Comparison of ENCODE assay signal across 31 mouse cellular contexts in genomic region chrX:48389380-48389779, GRCm38 (mm10).
"Had no signal": no experiment of that assay in that cellular context is flagged by ENCODE, and none has a peak within 500 bp of the region (broad histone marks: within the 10 kb centered on the region; RNA-seq: fewer than 3 reads in every experiment).

No protein-coding gene starts in this region.

- H3K9ac ChIP-seq: heart, embryonic 12.5 days; heart, embryonic 13.5 days; heart, embryonic 15.5 days; hindbrain, embryonic 12.5 days; hindbrain, embryonic 13.5 days; hindbrain, embryonic 14.5 days; hindbrain, embryonic 15.5 days; intestine, embryonic 15.5 days; kidney, embryonic 15.5 days had no signal

- H3K4me3 ChIP-seq: heart, embryonic 10.5 days; heart, embryonic 12.5 days; heart, embryonic 13.5 days; heart, embryonic 15.5 days; hindbrain, embryonic 10.5 days; hindbrain, embryonic 12.5 days; hindbrain, embryonic 13.5 days; hindbrain, embryonic 15.5 days; intestine, embryonic 15.5 days; kidney, embryonic 15.5 days; layer of hippocampus, adult 2 months; left cerebral cortex, adult 2 months had no signal

- DNase-seq: heart, postnatal 10 days; heart, postnatal 14 days; heart, postnatal 36 days; heart, postnatal 4 days; kidney, adult 11 months; kidney, adult 18-20 months; kidney, adult 2 months; kidney, adult 8-10 months; kidney, adult 9 months; kidney, postnatal 10 days; kidney, postnatal 14 days; kidney, postnatal 25 days; kidney, postnatal 36 days; kidney, postnatal 4 days; layer of hippocampus, adult 9-11 months; layer of hippocampus, postnatal 36 days had no signal

- H3K27ac ChIP-seq: heart, embryonic 10.5 days; heart, embryonic 13.5 days; heart, embryonic 15.5 days; hindbrain, embryonic 10.5 days; hindbrain, embryonic 12.5 days; hindbrain, embryonic 13.5 days; hindbrain, embryonic 14.5 days; hindbrain, embryonic 15.5 days; hindbrain, postnatal 0 days; intestine, embryonic 15.5 days; kidney, embryonic 15.5 days; kidney, postnatal 0 days; layer of hippocampus, adult 2 months; left cerebral cortex, adult 2 months had no signal

- H3K4me1 ChIP-seq: heart, embryonic 10.5 days; heart, embryonic 12.5 days; heart, embryonic 13.5 days; heart, embryonic 15.5 days; hindbrain, embryonic 12.5 days; hindbrain, embryonic 13.5 days; hindbrain, embryonic 15.5 days; intestine, embryonic 15.5 days; kidney, embryonic 15.5 days had no signal

- H3K9me3 ChIP-seq: heart, embryonic 10.5 days; heart, embryonic 12.5 days; heart, embryonic 13.5 days; heart, embryonic 15.5 days; hindbrain, embryonic 10.5 days; hindbrain, embryonic 12.5 days; hindbrain, embryonic 13.5 days; hindbrain, embryonic 15.5 days; intestine, embryonic 15.5 days; kidney, embryonic 15.5 days had no signal

- H3K27me3 ChIP-seq: heart, embryonic 12.5 days; heart, embryonic 13.5 days; heart, embryonic 15.5 days; hindbrain, embryonic 12.5 days; hindbrain, embryonic 13.5 days; hindbrain, embryonic 15.5 days; intestine, embryonic 15.5 days; kidney, embryonic 15.5 days had no signal
